Mouse (Mus musculus) urinary bladder, postnatal 14 days (tissue): ENCODE measurements around the gene Camta1.

ENCODE experiments used
- DNase-seq: peaks from one replicate; pipeline ENCODE4 v3.0.0; 2021; ENCODE audit warnings: low spot score

The Camta1 gene

GRCm38 (mm10) chr4:151444665-151445064 lies 417.0 kb downstream of the Camta1 start:
- DNase-seq = no peak

GRCm38 (mm10) chr4:151438561-151438960 lies 423.1 kb downstream of the Camta1 start:
- no peak for DNase-seq

- no peak for DNase-seq
Measured at GRCm38 (mm10) chr4:151437859-151438258, 423.8 kb downstream of the Camta1 start.

GRCm38 (mm10) chr4:151425133-151425532 lies 436.5 kb downstream of the Camta1 start:
- no peak for DNase-seq

DNA sequence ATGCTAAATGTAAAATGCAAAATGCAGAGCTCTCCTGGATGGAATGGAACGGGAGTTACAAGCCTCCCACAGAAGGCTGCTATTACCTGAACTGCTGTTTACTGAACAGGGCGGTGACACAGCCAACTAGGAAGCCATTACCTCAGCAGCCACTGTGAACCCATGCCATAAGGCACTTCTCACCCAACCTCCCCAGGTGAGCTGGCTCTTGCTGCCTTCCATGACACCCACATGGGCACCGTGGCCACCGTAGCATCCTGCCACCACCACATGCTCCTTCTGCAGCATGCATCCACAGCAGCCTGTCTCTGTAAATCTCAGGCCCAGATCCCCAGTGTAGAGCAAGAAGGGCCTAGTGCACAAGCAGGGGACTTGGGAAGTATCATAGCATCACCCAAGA lies 438.8 kb downstream of the Camta1 start:
- DNase-seq = no peak

DNA sequence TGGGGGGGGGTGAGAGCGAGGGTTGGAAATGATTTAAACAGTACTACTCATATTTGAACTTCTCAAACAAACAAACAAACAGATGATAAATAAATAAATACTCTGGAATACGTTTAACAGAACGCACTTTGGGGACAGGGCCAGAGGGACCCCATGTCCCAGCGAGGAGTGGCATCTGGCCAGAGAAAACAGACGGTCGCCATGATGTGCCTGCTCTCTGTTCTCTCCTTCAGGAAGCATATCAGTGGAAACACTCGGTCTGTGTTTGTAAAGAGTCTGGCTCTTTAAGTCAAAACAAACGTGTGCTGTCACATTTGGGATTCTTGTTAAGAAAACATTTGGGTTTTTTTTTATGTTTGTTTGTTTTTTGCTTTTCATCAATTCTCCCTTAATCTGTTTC lies 439.3 kb downstream of the Camta1 start:
- no peak for DNase-seq

- DNase-seq = no peak
Measured at GRCm38 (mm10) chr4:151418344-151418875, 443.3 kb downstream of the Camta1 start.

GRCm38 (mm10) chr4:151415812-151416211 lies 445.9 kb downstream of the Camta1 start:
- no peak for DNase-seq

DNA sequence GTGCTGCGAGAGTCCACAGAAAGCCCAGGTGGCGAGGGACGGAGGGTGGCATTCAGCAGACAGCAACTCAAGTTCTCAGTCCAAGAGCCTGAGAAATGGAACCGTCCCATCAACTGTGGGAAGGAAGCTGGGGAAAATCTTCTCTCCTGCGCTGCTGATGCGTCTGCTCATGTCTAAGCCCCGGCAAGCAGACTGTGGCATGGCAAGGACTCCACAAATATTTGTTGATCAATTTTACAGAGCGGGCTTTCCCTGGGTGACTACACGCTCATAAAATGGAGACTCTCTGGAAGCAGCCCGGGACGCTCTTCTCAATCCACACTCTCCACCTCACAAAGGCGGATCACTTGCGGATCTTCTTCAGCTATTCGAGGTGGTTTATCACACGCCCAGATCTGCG lies 446.3 kb downstream of the Camta1 start:
- no peak for DNase-seq

DNA sequence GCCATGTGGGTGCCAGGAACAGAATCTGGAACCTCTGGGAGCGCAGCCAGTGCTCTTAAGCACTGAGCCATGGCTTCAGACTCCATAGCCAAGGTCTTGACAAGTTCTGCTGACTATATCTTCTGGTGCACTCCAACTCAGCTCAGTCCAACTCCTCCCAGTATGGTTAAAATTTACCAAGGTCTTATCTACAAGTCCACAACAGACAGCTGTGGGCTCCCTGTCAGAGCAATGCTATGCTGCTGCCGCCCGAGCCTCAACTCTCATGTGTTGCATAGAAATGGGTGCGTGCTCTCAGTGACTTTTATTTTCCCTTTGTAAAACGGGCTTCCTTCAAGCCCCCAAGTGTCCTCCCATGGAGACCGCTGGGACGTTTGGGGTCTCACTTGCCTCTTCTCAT lies 446.7 kb downstream of the Camta1 start:
- DNase-seq = no peak

DNA sequence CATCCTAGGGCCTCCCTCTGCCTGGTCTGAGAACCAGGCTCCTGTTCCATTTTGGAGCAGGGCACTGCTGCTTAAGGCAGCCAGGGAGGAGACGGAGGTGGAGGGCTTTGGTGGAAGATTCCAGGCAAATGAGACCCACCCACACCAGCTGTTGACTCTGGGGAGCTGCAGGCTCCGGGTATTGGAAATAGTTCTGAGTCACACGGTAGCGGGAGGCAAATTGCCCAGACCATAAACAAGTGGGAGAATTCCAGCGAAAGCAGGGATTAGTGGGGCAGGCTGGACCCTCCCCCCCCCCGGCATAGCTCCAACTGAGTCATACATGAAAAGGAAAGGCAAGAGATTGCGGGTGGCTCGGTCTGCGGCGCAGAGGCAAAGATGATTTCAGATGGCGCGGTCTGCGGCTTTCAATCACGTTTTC lies 450.0 kb downstream of the Camta1 start:
- peak; percentile 66 for DNase-seq

DNA sequence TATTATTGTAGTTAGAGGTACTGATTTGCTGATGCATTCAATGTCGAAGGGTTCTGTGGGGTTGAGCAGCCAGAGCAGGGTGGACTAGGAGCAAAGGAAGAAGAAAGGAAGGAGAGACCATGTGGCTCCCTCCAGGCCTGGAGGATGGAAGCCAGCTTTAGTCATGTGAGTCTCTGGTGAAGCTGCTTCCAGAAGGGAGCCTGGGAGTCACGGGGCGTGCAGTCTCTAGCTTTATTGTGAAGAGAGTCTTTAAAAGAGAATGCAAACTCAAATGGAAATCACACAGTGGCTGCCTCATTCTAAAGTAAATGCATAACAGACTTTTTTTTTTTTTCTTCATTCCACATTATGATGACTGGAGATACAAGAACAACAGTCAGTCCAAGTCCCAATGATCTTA lies 450.7 kb downstream of the Camta1 start:
- no peak for DNase-seq

DNA sequence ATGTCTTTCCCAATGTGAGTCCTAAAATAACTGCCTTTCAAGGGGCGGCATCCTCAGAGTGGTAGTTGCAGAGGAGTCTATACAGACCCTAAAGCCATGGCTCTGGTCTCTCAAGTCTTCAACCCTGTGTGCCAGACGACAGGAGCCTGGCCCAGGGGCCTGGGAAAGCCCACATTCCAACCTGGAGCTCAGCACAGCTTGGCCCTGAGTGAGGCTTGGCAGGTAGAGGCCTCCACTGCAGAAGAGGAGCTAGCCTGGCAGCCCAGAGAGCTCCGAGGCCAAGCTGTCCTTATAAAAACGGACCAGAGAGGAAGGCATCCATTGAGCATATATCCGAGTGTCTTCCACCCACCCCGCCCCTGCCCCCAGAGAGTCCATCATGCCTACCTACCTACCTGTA lies 452.4 kb downstream of the Camta1 start:
- no peak for DNase-seq

GRCm38 (mm10) chr4:151408811-151409210 lies 452.9 kb downstream of the Camta1 start:
- no peak for DNase-seq

DNA sequence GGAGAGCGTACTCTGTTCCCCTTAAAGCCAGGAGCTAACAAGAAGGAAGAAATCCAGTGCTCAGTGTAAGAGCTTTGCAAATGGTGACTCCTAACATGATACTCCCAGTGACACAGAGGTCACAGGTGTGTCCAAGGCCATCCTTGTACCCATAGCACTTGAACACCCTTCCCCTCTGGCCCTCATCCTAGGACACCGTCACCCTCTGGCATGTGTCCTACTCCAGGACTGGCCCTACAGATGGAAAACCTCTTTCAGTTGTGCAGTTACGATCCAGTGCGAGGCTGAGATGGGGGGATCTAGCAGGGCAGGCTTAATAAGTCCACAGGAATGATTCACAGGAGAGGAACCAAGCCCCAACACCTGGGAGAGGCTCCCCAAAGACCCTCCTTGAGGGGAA lies 453.4 kb downstream of the Camta1 start:
- no peak for DNase-seq

DNA sequence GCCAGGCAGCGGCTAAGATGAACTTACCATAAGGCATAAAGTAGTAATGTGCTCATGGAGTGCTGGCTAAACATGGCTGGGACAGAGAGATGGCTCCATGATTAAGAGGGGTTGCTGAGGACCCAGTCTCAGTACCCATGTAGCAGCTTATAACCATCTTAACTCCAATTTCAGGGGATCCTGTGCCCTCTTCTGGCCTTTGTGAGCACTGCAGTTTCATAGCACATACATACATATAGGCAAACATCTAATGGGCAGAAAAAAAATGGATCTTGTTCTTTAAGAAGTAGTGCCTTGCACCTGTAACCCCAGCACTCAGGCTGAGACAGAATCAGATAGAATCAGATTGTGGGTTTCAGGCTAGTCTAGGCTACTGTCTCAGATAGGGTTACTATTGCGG lies 454.5 kb downstream of the Camta1 start:
- DNase-seq = no peak

DNA sequence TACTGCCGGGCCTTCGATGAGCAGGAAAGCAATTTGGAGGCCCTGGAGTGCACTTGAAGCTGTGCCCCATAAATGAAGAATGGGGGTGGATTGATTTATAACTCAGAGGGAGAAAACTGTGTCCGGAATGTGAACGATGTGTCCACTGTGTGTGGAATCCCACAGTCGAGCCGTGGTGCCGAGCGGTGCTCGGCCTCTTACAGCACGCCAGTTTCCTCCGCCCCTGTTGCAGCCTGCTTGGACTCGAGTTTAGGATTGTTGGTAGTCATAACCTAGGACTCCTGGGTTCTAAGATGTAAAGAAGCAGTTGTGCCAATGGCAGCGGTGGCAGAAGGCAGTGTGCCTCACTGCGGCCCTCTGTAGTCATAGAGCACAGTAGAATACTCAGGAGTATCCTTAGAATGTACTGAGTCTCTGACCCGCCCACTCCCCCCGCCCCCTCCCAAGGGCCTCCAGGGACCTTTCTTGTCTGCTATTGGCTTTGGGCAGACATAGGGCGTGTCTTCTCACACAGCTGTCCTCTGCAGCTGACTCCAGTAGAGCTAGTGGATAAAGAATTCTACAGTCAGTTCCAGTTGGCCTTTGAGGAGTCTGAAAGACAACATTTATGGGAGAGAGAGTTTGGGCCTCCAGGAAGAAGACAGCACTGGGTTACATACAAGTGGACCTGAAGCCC lies 457.0 kb downstream of the Camta1 start:
- no peak for DNase-seq

DNA sequence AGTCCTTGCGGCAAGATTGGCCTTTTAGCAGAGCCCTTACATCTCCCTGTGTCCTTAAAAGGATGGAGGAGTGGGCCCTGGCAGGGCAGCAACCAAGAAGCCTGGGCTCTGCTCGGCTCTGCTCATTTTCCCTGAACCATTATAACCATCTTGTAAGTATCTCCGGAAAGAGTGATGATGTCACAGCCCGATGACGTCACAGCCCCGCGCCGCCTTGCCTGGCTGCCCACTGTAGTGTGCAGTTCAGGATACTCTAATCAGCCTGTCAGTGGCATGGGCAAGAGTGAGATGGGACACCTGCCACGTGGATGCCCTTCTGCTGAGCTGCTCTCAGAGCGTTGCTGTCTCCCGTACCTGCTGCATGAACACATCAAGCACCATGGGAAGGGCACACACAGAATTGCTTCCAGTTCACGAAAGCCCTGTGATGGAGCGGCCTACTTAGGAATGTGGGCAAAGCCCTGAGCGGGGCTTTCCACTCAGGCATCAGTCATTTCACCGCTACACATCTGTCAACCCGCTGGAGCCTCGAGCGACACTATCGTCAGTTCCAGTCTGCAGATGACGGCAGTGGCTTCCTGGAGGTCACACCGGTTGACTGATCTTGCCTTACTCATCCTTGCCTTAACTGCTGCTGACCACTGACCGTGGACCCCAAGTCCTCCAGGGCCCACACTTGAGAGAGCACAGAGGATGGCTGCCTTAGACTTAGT lies 459.8 kb downstream of the Camta1 start:
- no peak for DNase-seq

- no peak for DNase-seq
Measured at GRCm38 (mm10) chr4:151396536-151396935, 465.1 kb downstream of the Camta1 start.

GRCm38 (mm10) chr4:151389345-151389744 lies 472.3 kb downstream of the Camta1 start:
- no peak for DNase-seq

DNA sequence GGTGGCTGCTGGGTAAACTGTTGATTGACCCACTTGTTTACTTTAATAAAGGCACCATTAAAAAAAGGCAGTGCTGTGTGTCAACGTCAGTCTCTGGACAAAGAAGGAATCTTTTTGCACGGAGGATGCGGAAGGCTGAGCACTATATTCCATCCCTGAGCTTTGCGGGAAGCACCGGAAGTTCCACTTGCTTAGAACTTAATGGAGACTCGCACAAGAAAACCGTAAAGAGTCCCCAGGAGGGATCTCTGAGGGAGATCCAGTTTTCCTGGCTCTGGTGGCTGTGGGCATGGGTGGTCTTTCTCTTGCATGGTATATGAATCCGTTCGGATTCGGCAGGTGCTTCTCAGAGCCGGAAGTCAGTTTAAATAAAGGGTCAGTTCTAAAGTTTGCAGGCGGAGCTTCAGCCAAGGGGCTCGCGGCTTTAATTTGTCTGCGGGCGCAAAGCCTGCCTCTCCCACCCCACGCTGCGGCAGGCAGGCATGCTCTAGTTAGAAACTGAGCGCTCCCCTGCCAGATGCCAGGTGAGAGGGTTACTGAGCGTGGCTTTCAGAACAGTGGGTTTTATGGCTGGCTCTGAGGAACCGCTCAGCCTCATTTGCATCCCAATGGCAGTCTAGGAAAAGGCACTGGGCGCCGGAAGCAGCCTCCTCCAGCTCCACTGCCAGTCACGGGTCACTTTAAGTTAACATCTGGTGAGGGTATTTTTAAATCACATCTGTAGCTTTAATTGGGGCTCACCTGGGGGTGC lies 474.8 kb downstream of the Camta1 start:
- DNase-seq = no peak

DNA sequence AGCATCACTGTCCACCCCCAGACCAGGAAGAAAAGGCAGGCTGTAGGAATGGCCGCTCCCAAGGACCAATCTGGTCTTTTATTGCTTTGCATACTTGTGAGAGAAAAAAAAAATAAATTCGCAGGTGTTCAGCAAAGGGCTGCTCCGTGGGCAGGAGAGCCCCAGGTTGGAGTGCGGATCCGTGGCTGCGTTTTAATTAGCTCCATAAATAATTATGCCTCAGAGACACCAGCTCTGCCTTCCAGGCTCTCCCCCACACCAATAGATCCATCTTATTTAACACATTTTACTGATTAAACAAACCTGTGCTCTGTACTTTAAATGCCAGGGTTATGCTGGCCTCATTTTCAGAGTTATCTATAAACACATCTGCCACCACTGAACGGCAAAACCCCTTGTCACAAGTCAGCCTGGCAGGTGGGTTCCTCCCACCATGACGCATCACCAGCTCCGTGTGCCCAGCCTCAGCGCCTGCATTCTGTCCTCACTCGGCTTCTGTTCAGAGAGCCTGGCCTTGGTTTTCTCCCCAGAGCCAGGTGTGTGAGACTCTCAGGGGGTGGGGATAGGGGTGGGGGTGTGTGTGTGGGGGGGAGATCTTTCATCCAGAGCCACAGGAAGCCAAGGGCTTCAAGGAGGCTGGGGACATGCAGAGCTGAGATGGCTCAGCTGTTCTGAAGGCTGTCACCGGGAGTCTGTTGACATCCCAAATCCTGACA lies 475.5 kb downstream of the Camta1 start:
- no peak for DNase-seq
